Mouse (Mus musculus): ENCODE data around the gene Fbxw7.

DNA sequence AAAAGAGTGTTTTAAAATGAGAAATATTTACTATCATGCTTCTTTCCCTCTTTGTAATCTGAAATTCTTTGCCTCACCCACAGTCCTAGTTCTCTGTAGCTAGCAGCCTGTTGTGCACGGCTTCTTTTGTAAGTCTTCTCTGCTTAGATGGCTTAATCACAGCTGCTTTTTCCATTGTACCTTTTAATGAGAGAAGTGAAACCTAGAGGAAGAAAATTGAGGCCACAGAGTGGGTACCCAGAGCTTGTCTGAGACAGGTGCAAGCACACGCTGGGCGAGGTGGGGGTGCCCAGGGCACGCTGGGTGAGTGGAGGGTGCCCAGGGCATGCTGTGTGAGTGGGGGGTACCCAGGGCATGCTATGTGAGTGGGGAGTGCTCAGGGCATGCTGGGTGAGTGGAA is 27.2 kb upstream of the Fbxw7 start:
- TF ChIP-seq HCFC1 (IDR thresholded peaks at IDR 0.05; ENCODE audit: borderline replicate concordance, insufficient read depth, low read length): no peak
- no peak for TF ChIP-seq ZC3H11A (IDR thresholded peaks at IDR 0.05; ENCODE audit: borderline replicate concordance, low read depth, low read length)
- no peak for TF ChIP-seq ZNF384 (IDR thresholded peaks at IDR 0.05; ENCODE audit: low read depth, low read length)
